Mouse (Mus musculus) heart, adult 2 months (tissue): ENCODE measurements at regions not wholly inside any gene's neighbourhood (a gene's known extent, or its start where the extent isn't known, plus 50 kb on each side); places are given as distances from the start of the nearest gene placed in this dataset.

ENCODE experiments used
- CTCF ChIP-seq: fragments of 200-600 bp; IDR thresholded peaks from 2 replicates; pipeline ENCODE4 v1.8.1; 2022; ENCODE audit warnings: antibody characterized with exemption, mild to moderate bottlenecking, moderate library complexity
- EP300 ChIP-seq: fragments of 200-500 bp; IDR thresholded peaks from 2 replicates; pipeline ENCODE4 v1.6.1; 2011; ENCODE audit warnings: low read depth, low read length, control low read depth; ENCODE audit not compliant: insufficient read depth

GRCm38 (mm10) chr1:77220783-77221182, 294.1 kb downstream of the Epha4 start:
- TF ChIP-seq EP300 (no peak), CTCF (no peak)
